ENCODE assay signal across 8 mouse cellular contexts in genomic region chr10:77116537-77117455, GRCm38 (mm10). TPM values are rescaled to one million over a fixed set of nuclear protein-coding genes. Genes with fewer than 3 reads are reported as not detected.
DNase-seq lines count a peak whose midpoint lies in the region; ATAC-seq lines count a peak whose summit lies in the region.

No protein-coding gene starts in this region.

- H3K4me1 ChIP-seq in kidney, embryonic 16.5 days (ENCODE audit: insufficient read depth, low read length), result peaks cover 56% of the 10 kb centered on the region
- peaks cover 50% of the 10 kb centered on the region for H3K4me1 ChIP-seq in embryonic facial prominence, embryonic 15.5 days
- peaks cover 31% of the 10 kb centered on the region for H3K4me1 ChIP-seq in stomach, embryonic 14.5 days (ENCODE audit: control insufficient read depth, insufficient read depth, low read length)

- intact Hi-C loops in left cerebral cortex, postnatal 36 days (cut with DNase I), result no loop called here

- WGBS in kidney, embryonic 16.5 days, result 20% methylated on average over 4 of the region's 4 CpGs
- 27% methylated on average over 4 of the region's 4 CpGs for WGBS in embryonic facial prominence, embryonic 15.5 days
- WGBS in stomach, embryonic 14.5 days, result 26% methylated on average over 4 of the region's 4 CpGs

- no peak overlapping the region for H3K9ac ChIP-seq in kidney, embryonic 16.5 days (replicated peaks; ENCODE audit: low read length)
- no peak overlapping the region for H3K9ac ChIP-seq in embryonic facial prominence, embryonic 15.5 days
- no peak overlapping the region for H3K9ac ChIP-seq in stomach, embryonic 14.5 days (replicated peaks; ENCODE audit: low read depth, low read length)

- no peak overlapping the region for H3K4me3 ChIP-seq in kidney, embryonic 16.5 days (ENCODE audit: low read length)
- H3K4me3 ChIP-seq in embryonic facial prominence, embryonic 15.5 days (replicated peaks), result no peak overlapping the region
- no peak overlapping the region for H3K4me3 ChIP-seq in stomach, embryonic 14.5 days (ENCODE audit: low read depth, low read length)

- H3K36me3 ChIP-seq in kidney, embryonic 16.5 days (ENCODE audit: insufficient read depth, low read length), result no peaks in the 10 kb centered on the region
- no peaks in the 10 kb centered on the region for H3K36me3 ChIP-seq in embryonic facial prominence, embryonic 15.5 days
- no peaks in the 10 kb centered on the region for H3K36me3 ChIP-seq in stomach, embryonic 14.5 days (ENCODE audit: control insufficient read depth, insufficient read depth, low read length)

- DNase-seq in kidney, adult 8-10 months, result no peak
- peak; percentile 51 for DNase-seq in liver
- DNase-seq in gastrocnemius, postnatal 4 days (ENCODE audit: low spot score in 2 of 2), result no peak
- no peak for DNase-seq in left cerebral cortex, postnatal 36 days (ENCODE audit: low spot score in 2 of 2)
- DNase-seq in thymus, postnatal 36 days, result no peak

- no peak overlapping the region for H3K4me2 ChIP-seq in kidney, embryonic 16.5 days (replicated peaks; ENCODE audit: low read depth, low read length)
- H3K4me2 ChIP-seq in embryonic facial prominence, embryonic 15.5 days (replicated peaks), result no peak overlapping the region
- H3K4me2 ChIP-seq in stomach, embryonic 14.5 days (replicated peaks; ENCODE audit: low read depth, low read length), result no peak overlapping the region

- H3K27me3 ChIP-seq in kidney, embryonic 16.5 days (ENCODE audit: insufficient read depth, low read length), result no peaks in the 10 kb centered on the region
- H3K27me3 ChIP-seq in embryonic facial prominence, embryonic 15.5 days, result no peaks in the 10 kb centered on the region
- H3K27me3 ChIP-seq in stomach, embryonic 14.5 days (ENCODE audit: control insufficient read depth, insufficient read depth, low read length), result no peaks in the 10 kb centered on the region

- H3K27ac ChIP-seq in kidney, embryonic 16.5 days (ENCODE audit: low read length), result peak overlapping the region; percentile 77
- peak overlapping the region; percentile 23; the same call in 1 of the 2 replicates for H3K27ac ChIP-seq in embryonic facial prominence, embryonic 15.5 days (replicated peaks)
- H3K27ac ChIP-seq in stomach, embryonic 14.5 days (ENCODE audit: low read length), result peak overlapping the region; percentile 71

- ATAC-seq in kidney, embryonic 16.5 days (ENCODE audit: low FRiP score, low TSS enrichment), result peak; percentile 37
- ATAC-seq in embryonic facial prominence, embryonic 15.5 days (ENCODE audit: insufficient number of reproducible peaks, low FRiP score, low TSS enrichment, low read depth), result peak; percentile 39
- peak; percentile 51; the same call in 1 of the 2 replicates for ATAC-seq in stomach, embryonic 14.5 days (ENCODE audit: insufficient number of reproducible peaks, insufficient read depth, low FRiP score, low read depth)

- H3K9me3 ChIP-seq in kidney, embryonic 16.5 days (ENCODE audit: low read length), result 0 out of 2 replicates have a peak, but pooled peaks cover 4% of the 10 kb centered on the region
- no peaks in the 10 kb centered on the region for H3K9me3 ChIP-seq in embryonic facial prominence, embryonic 15.5 days (replicated peaks)
- H3K9me3 ChIP-seq in stomach, embryonic 14.5 days (ENCODE audit: control insufficient read depth, low read depth, low read length), result no peaks in the 10 kb centered on the region

RNA-seq across cellular contexts. Expression of gene Col18a1, which starts 49.6 kb away (rescaled TPM):
- polyA plus RNA-seq in kidney, embryonic 16.5 days (2015; fragmentation: Nextera tagmentation; extraction: Ambion mirVana), result 255 and 257 TPM in 2 replicates
- 85.6 and 86.5 TPM in 2 replicates for polyA plus RNA-seq in embryonic facial prominence, embryonic 15.5 days (2015; fragmentation: Nextera tagmentation; extraction: Ambion mirVana)
- polyA plus RNA-seq in stomach, embryonic 14.5 days (2014; fragmentation: Nextera tagmentation; extraction: Ambion mirVana), result 49.8 and 56.3 TPM in 2 replicates
- total RNA-seq in gastrocnemius, postnatal 4 days (2021), result 10 to 100 TPM; 93.9 to 94.1 TPM
- 1 to 10 TPM; 3.3 to 4.3 TPM for total RNA-seq in left cerebral cortex, postnatal 36 days (2021)

Comparison
In these comparisons a context has a peak if more than half of its experiments do, and no peak if none do; other contexts are left out.
1. H3K27ac ChIP-seq: peak in every context shown above with its lines; median percentile 77 in kidney, embryonic 16.5 days; 71 in stomach, embryonic 14.5 days; 23 in embryonic facial prominence, embryonic 15.5 days.